Mouse (Mus musculus) mouse embryonic stem cell (cell line): ENCODE measurements around the gene Cldn22.
"Not testable (repeated sequence)": the region's sequence is repeated elsewhere in the genome, so short reads cannot be mapped to it uniquely, and the experiment has no call there.

Source experiments
- in situ Hi-C, 2 experiments: fragments of 300-500 bp; cut with MboI; formaldehyde crosslinking; loops; 1 replicate in 1 of 2; 3 replicates in 1 of 2; pipeline ENCODE4 v1.14.3; 2019 to 2020; ENCODE audit warnings: low sequenced_read_pairs in 2 of 2, low pct_unique_long_range_greater_than_20kb in 1 of 2, mixed read lengths in 1 of 2; ENCODE audit not compliant: unreplicated experiment in 1 of 2

Gene Cldn22

GRCm38 (mm10) chr8:47824182-47824581, at the start of gene Cldn22:
Cldn22 (plus strand) TSS chr8:47824482.
- in situ Hi-C loops, result no loop called here

- in situ Hi-C loops, result no loop called here
These were observed 46.9 kb upstream of the Cldn22 start for GRCm38 (mm10) chr8:47777415-47777814.

GRCm38 (mm10) chr8:47779589-47779988, 44.7 kb upstream of the Cldn22 start:
- in situ Hi-C loops, result no loop called here

GRCm38 (mm10) chr8:47781881-47782280, 42.4 kb upstream of the Cldn22 start:
- in situ Hi-C loops, result no loop called here

GRCm38 (mm10) chr8:47783544-47783943, 40.7 kb upstream of the Cldn22 start:
- in situ Hi-C loops, result no loop called here

- in situ Hi-C loops, result no loop called here
These were observed 40.3 kb upstream of the Cldn22 start for GRCm38 (mm10) chr8:47783944-47784343.

GRCm38 (mm10) chr8:47784436-47784835, 39.8 kb upstream of the Cldn22 start:
- in situ Hi-C loops, result no loop called here

GRCm38 (mm10) chr8:47786323-47786722, 38.0 kb upstream of the Cldn22 start:
- in situ Hi-C loops, result no loop called here

- in situ Hi-C loops, result no loop called here
These were observed 36.6 kb upstream of the Cldn22 start for GRCm38 (mm10) chr8:47787705-47788104.

- in situ Hi-C loops, result no loop called here
These were observed 32.3 kb upstream of the Cldn22 start for GRCm38 (mm10) chr8:47791986-47792385.

- in situ Hi-C loops, result no loop called here
These were observed 24.8 kb upstream of the Cldn22 start for GRCm38 (mm10) chr8:47799438-47799837.

GRCm38 (mm10) chr8:47802349-47802748, 21.9 kb upstream of the Cldn22 start:
- in situ Hi-C loops, result no loop called here

- in situ Hi-C loops, result no loop called here
These were observed 20.0 kb upstream of the Cldn22 start for GRCm38 (mm10) chr8:47804262-47804661.

GRCm38 (mm10) chr8:47809970-47810665, 14.2 kb upstream of the Cldn22 start:
- in situ Hi-C loops, result no loop called here

GRCm38 (mm10) chr8:47810666-47811015, 13.6 kb upstream of the Cldn22 start:
- in situ Hi-C loops, result no loop called here

- in situ Hi-C loops, result no loop called here
These were observed 13.1 kb upstream of the Cldn22 start for GRCm38 (mm10) chr8:47811221-47811620.

- in situ Hi-C loops, result no loop called here
These were observed 5.2 kb upstream of the Cldn22 start for GRCm38 (mm10) chr8:47819034-47819433.

GRCm38 (mm10) chr8:47820914-47821772, 3.1 kb upstream of the Cldn22 start:
- in situ Hi-C loops, result no loop called here

- in situ Hi-C loops, result no loop called here
These were observed 2.4 kb upstream of the Cldn22 start, which contains the start of gene Cldn24 for GRCm38 (mm10) chr8:47821843-47822242. Cldn24 (plus strand) TSS chr8:47822143.

GRCm38 (mm10) chr8:47822541-47822940, 1.7 kb upstream of the Cldn22 start:
- in situ Hi-C loops, result not testable (repeated sequence)
